Mouse (Mus musculus): ENCODE data around the gene Snupn. TPM values are rescaled to one million over a fixed set of nuclear protein-coding genes. Genes with fewer than 3 reads are reported as not detected.

The Snupn gene
- polyA plus RNA-seq, 1 experiment from 2014 or later: 24.6 TPM

- no peak for ATAC-seq (ENCODE audit: borderline replicate concordance, extremely low read depth, low FRiP score, low TSS enrichment)
- no peak overlapping the region for H3K27ac ChIP-seq
- WGBS: 79% methylated on average over 1 of the region's 1 CpGs
- H3K27me3 ChIP-seq: no peaks in the 10 kb centered on the region
- H3K9ac ChIP-seq: no peak overlapping the region
- no peak overlapping the region for H3K4me3 ChIP-seq
- peaks cover 9% of the 10 kb centered on the region for H3K36me3 ChIP-seq
- H3K4me1 ChIP-seq: 0 out of 2 replicates have a peak, but pooled peaks cover 6% of the 10 kb centered on the region
- no peak overlapping the region for H3K4me2 ChIP-seq
- no peaks in the 10 kb centered on the region; the same call in 1 of the 2 replicates for H3K9me3 ChIP-seq
Measured at GRCm38 (mm10) chr9:57014766-57015165, 64.1 kb downstream of the Snupn start.

- H3K36me3 ChIP-seq: peaks cover 30% of the 10 kb centered on the region
- WGBS: 71% methylated on average over 1 of the region's 1 CpGs
- no peak; the same call in 1 of the 2 replicates for ATAC-seq (ENCODE audit: borderline replicate concordance, extremely low read depth, low FRiP score, low TSS enrichment)
- H3K4me1 ChIP-seq: 0 out of 2 replicates have a peak, but pooled peaks cover 6% of the 10 kb centered on the region
- no peaks in the 10 kb centered on the region for H3K27me3 ChIP-seq
- H3K4me2 ChIP-seq: no peak overlapping the region
- no peak overlapping the region for H3K4me3 ChIP-seq
- no peak overlapping the region for H3K9ac ChIP-seq
- H3K9me3 ChIP-seq: no peaks in the 10 kb centered on the region; the same call in 1 of the 2 replicates
- 0 out of 2 replicates have a peak overlapping the region, but pooled peaks have one; percentile 4 for H3K27ac ChIP-seq
Measured at GRCm38 (mm10) chr9:57017631-57018030, 67.0 kb downstream of the Snupn start.

GRCm38 (mm10) chr9:57031756-57032155 lies 81.1 kb downstream of the Snupn start:
- no peak for ATAC-seq (ENCODE audit: borderline replicate concordance, extremely low read depth, low FRiP score, low TSS enrichment)
- Histone ChIP-seq H3K4me1 (no peaks in the 10 kb centered on the region), H3K9ac (no peak overlapping the region), H3K36me3 (peaks cover 51% of the 10 kb centered on the region), H3K9me3 (no peaks in the 10 kb centered on the region), H3K27ac (no peak overlapping the region), H3K4me2 (no peak overlapping the region), H3K27me3 (no peaks in the 10 kb centered on the region), H3K4me3 (no peak overlapping the region)
- 93% methylated on average over 1 of the region's 1 CpGs for WGBS

Other genes starting within 250 kb of the Snupn start
- 4.1 and 4.3 TPM in 2 replicates for gene Lingo1, start 154.4 kb upstream of the Snupn start, polyA plus RNA-seq (2015; fragmentation: Nextera tagmentation; extraction: Ambion mirVana)
- 0.60 and 0.72 TPM in 2 replicates for gene Odf3l1, start 86.2 kb upstream of the Snupn start, polyA plus RNA-seq (2015; fragmentation: Nextera tagmentation; extraction: Ambion mirVana)
- 17.8 and 21.1 TPM in 2 replicates for gene Cspg4, start 85.8 kb upstream of the Snupn start, polyA plus RNA-seq (2015; fragmentation: Nextera tagmentation; extraction: Ambion mirVana)
- 10.8 and 11.4 TPM in 2 replicates for gene Snx33, start 22.5 kb upstream of the Snupn start, polyA plus RNA-seq (2015; fragmentation: Nextera tagmentation; extraction: Ambion mirVana)
- 78.0 and 82.1 TPM in 2 replicates for gene Imp3, start 13.4 kb upstream of the Snupn start, polyA plus RNA-seq (2015; fragmentation: Nextera tagmentation; extraction: Ambion mirVana)
- 25.5 and 26.4 TPM in 2 replicates for gene Ptpn9, start 44.0 kb downstream of the Snupn start, polyA plus RNA-seq (2015; fragmentation: Nextera tagmentation; extraction: Ambion mirVana)
- 33.5 and 33.9 TPM in 2 replicates for gene Sin3a, start 121.2 kb downstream of the Snupn start, polyA plus RNA-seq (2015; fragmentation: Nextera tagmentation; extraction: Ambion mirVana)
- 59.6 and 63.0 TPM in 2 replicates for gene Man2c1, start 179.8 kb downstream of the Snupn start, polyA plus RNA-seq (2015; fragmentation: Nextera tagmentation; extraction: Ambion mirVana)
- gene Neil1, start 197.4 kb downstream of the Snupn start, polyA plus RNA-seq (2015; fragmentation: Nextera tagmentation; extraction: Ambion mirVana): 7.8 and 10.0 TPM in 2 replicates
- gene Commd4, start 207.5 kb downstream of the Snupn start, polyA plus RNA-seq (2015; fragmentation: Nextera tagmentation; extraction: Ambion mirVana): 87.1 and 98.9 TPM in 2 replicates

Measured in lung, embryonic 15.5 days (tissue).